30 mouse cellular contexts compared by ENCODE assay signal in genomic region chr3:99954039-99954602, GRCm38 (mm10).
DNase-seq lines count a peak whose midpoint lies in the region; ATAC-seq and TF ChIP-seq lines count a peak whose summit lies in the region.
"Had no signal": no experiment of that assay in that cellular context is flagged by ENCODE, and none has a peak within 500 bp of the region (broad histone marks: within the 10 kb centered on the region; RNA-seq: fewer than 3 reads in every experiment).

No protein-coding gene starts in this region.

- no peak overlapping the region for H3K27ac ChIP-seq in heart, adult 2 months
- peak overlapping the region; percentile 37; the same call in 1 of the 2 replicates for H3K27ac ChIP-seq in limb, embryonic 12.5 days
- H3K27ac ChIP-seq: forebrain, embryonic 10.5 days; forebrain, embryonic 13.5 days; heart, embryonic 15.5 days; hindbrain, embryonic 10.5 days; hindbrain, embryonic 13.5 days had no signal

- H3K36me3 ChIP-seq in heart, adult 2 months (ENCODE audit: control insufficient read depth, insufficient read depth, low read length) = no peaks in the 10 kb centered on the region
- no peaks in the 10 kb centered on the region for H3K36me3 ChIP-seq in limb, embryonic 12.5 days
- H3K36me3 ChIP-seq: forebrain, embryonic 10.5 days; G1E; heart, embryonic 12.5 days; heart, embryonic 15.5 days; hindbrain, embryonic 10.5 days; hindbrain, embryonic 13.5 days had no signal

- H3K4me3 ChIP-seq in heart, adult 2 months = no peak overlapping the region
- no peak overlapping the region for H3K4me3 ChIP-seq in limb, embryonic 12.5 days (replicated peaks)
- H3K4me3 ChIP-seq: forebrain, embryonic 10.5 days; forebrain, embryonic 13.5 days; heart, embryonic 12.5 days; heart, embryonic 15.5 days; hindbrain, embryonic 10.5 days; hindbrain, embryonic 13.5 days had no signal

- H3K79me2 ChIP-seq in heart, adult 2 months (replicated peaks; ENCODE audit: control insufficient read depth, insufficient read depth, low read length) = no peaks in the 10 kb centered on the region

- 74% methylated on average over 9 of the region's 9 CpGs for WGBS in heart, adult 2 months
- WGBS in limb, embryonic 12.5 days = 25% methylated on average over 9 of the region's 9 CpGs

- no peaks in the 10 kb centered on the region for H3K27me3 ChIP-seq in heart, adult 2 months (ENCODE audit: control insufficient read depth, insufficient read depth, low read length)
- 0 out of 2 replicates have a peak, but pooled peaks cover 8% of the 10 kb centered on the region for H3K27me3 ChIP-seq in limb, embryonic 12.5 days
- H3K27me3 ChIP-seq: CH12.LX; forebrain, embryonic 13.5 days; heart, embryonic 12.5 days; heart, embryonic 15.5 days; hindbrain, embryonic 13.5 days; Patski had no signal

- no peak for TF ChIP-seq CTCF in heart, adult 2 months (IDR thresholded peaks at IDR 0.05)

- TF ChIP-seq POLR2A in heart, adult 2 months (IDR thresholded peaks at IDR 0.05; ENCODE audit: insufficient read depth, low read depth, low read length) = no peak

- no peak for TF ChIP-seq EP300 in heart, adult 2 months (IDR thresholded peaks at IDR 0.05; ENCODE audit: insufficient read depth, low read depth, low read length)

- H3K9ac ChIP-seq in heart, adult 2 months (ENCODE audit: low read depth, low read length) = no peak overlapping the region
- no peak overlapping the region for H3K9ac ChIP-seq in limb, embryonic 12.5 days (replicated peaks)
- H3K9ac ChIP-seq: forebrain, embryonic 13.5 days; heart, embryonic 12.5 days; heart, embryonic 15.5 days; hindbrain, embryonic 13.5 days had no signal

- H3K4me1 ChIP-seq in heart, adult 2 months (ENCODE audit: control insufficient read depth, insufficient read depth, low read length) = no peaks in the 10 kb centered on the region
- H3K4me1 ChIP-seq in limb, embryonic 12.5 days (replicated peaks) = peaks cover 26% of the 10 kb centered on the region
- H3K4me1 ChIP-seq: forebrain, embryonic 10.5 days; forebrain, embryonic 13.5 days; heart, embryonic 15.5 days; hindbrain, embryonic 10.5 days; hindbrain, embryonic 13.5 days had no signal

- peak overlapping the region; percentile 13 for H3K4me2 ChIP-seq in limb, embryonic 12.5 days
- H3K4me2 ChIP-seq: forebrain, embryonic 13.5 days; heart, embryonic 12.5 days; heart, embryonic 15.5 days; hindbrain, embryonic 13.5 days had no signal

- intact Hi-C loops in heart, adult 2 months (cut with DNase I) = no loop called here

- ATAC-seq in limb, embryonic 12.5 days (ENCODE audit: insufficient number of reproducible peaks, insufficient read depth, low FRiP score, low TSS enrichment, low read depth) = 0 out of 2 replicates have a peak, but pooled peaks have one; percentile 63
- ATAC-seq: forebrain, embryonic 13.5 days; forebrain, embryonic 16.5 days; hindbrain, embryonic 16.5 days; intestine, embryonic 16.5 days; Patski had no signal

- peak; percentile 62 for DNase-seq in heart, adult 11 months
- DNase-seq in heart, adult 2 months = no peak
- DNase-seq in forelimb bud, embryonic 11.5 days (ENCODE audit: low read depth, low spot score) = peak; percentile 57
- no peak for DNase-seq in adrenal gland, postnatal 4 days (ENCODE audit: low spot score in 2 of 2)
- DNase-seq in frontal cortex, postnatal 25 days (ENCODE audit: low spot score in 2 of 2) = no peak
- DNase-seq in frontal cortex, postnatal 10 days (ENCODE audit: low spot score in 2 of 2) = no peak
- DNase-seq: adrenal gland, postnatal 10 days; adrenal gland, postnatal 36 days; B cell, adult 2 months; cerebellum, adult 11 months; cerebellum, adult 8-10 months; cerebellum, postnatal 14 days; gastrocnemius, postnatal 10 days; gastrocnemius, postnatal 36 days; heart, postnatal 10 days; heart, postnatal 36 days; kidney, adult 18-20 months had no signal

- H3K9me3 ChIP-seq in limb, embryonic 12.5 days = no peaks in the 10 kb centered on the region
- H3K9me3 ChIP-seq: forebrain, embryonic 10.5 days; forebrain, embryonic 13.5 days; heart, embryonic 12.5 days; heart, embryonic 15.5 days; hindbrain, embryonic 10.5 days; hindbrain, embryonic 13.5 days had no signal

Comparison
In these comparisons a context has a peak if more than half of its experiments do, and no peak if none do; other contexts are left out.
1. DNase-seq: peak in heart, adult 11 months (single experiment) and forelimb bud, embryonic 11.5 days (single experiment); none in heart, adult 2 months (0 of 2), adrenal gland, postnatal 4 days (0 of 2), frontal cortex, postnatal 25 days (0 of 2) and frontal cortex, postnatal 10 days (0 of 2).